Mouse (Mus musculus) heart, postnatal 0 days (tissue): ENCODE results near the gene Gadd45a. TPM values are rescaled to one million over a fixed set of nuclear protein-coding genes. Genes with fewer than 3 reads are reported as not detected.

Source experiments
- ATAC-seq: fragments of 200-750 bp; cut with Nextera tagmentation; 2 replicates; pipeline ENCODE4 v1.8.0; 2017; ENCODE audit warnings: low read depth, moderate number of reproducible peaks, moderate library complexity; ENCODE audit not compliant: insufficient read depth
- DNase-seq: peaks from one replicate; pipeline ENCODE4 v3.0.0-alpha.2; 2016; ENCODE audit warnings: low spot score
- H3K27ac ChIP-seq: fragments of 300-500 bp; sonication (generic); 2 replicates; pipeline ENCODE4 v1.5.1; 2014; ENCODE audit warnings: low read depth, mild to moderate bottlenecking
- H3K27me3 ChIP-seq: fragments of 300-500 bp; sonication (generic); 2 replicates; pipeline ENCODE4 v1.6.1; 2014; ENCODE audit warnings: low read length, mixed read lengths; ENCODE audit not compliant: control insufficient read depth, insufficient read depth
- H3K36me3 ChIP-seq: fragments of 300-500 bp; sonication (generic); replicated peaks from 2 replicates; pipeline ENCODE4 v1.6.1; 2014; ENCODE audit warnings: low read length, mixed read lengths; ENCODE audit not compliant: control insufficient read depth, insufficient read depth
- H3K4me1 ChIP-seq: fragments of 300-500 bp; sonication (generic); 2 replicates; pipeline ENCODE4 v1.6.1; 2014; ENCODE audit warnings: antibody characterized with exemption; ENCODE audit not compliant: control insufficient read depth, insufficient read depth
- H3K4me2 ChIP-seq: fragments of 300-500 bp; sonication (generic); 2 replicates; pipeline ENCODE4 v1.6.1; 2014; ENCODE audit warnings: low read depth, mild to moderate bottlenecking, low read length, moderate library complexity
- H3K4me3 ChIP-seq: fragments of 300-500 bp; sonication (generic); 2 replicates; pipeline ENCODE4 v1.5.1; 2014; ENCODE audit warnings: low read depth, low read length
- H3K9ac ChIP-seq: fragments of 300-500 bp; sonication (generic); replicated peaks from 2 replicates; pipeline ENCODE4 v1.6.1; 2014; ENCODE audit warnings: low read depth, low read length, mixed read lengths
- H3K9me3 ChIP-seq: fragments of 300-500 bp; sonication (generic); replicated peaks from 2 replicates; pipeline ENCODE4 v1.6.1; 2016; ENCODE audit warnings: low read length; ENCODE audit not compliant: control insufficient read depth
- CTCF ChIP-seq: IDR thresholded peaks from 2 replicates; pipeline ENCODE4 v1.5.1; 2016; ENCODE audit warnings: antibody characterized with exemption, control low read depth, low read depth
- EP300 ChIP-seq: IDR thresholded peaks from 2 replicates; pipeline ENCODE4 v1.6.1; 2016; ENCODE audit warnings: antibody characterized with exemption, low read depth
- WGBS: fragments of 180-500 bp; shearing (Covaris S2); extraction: QIAGEN DNeasy Blood & Tissue Kit; methylation state at CpG from one replicate; pipeline ENCODE4 v1.1.7; 2014; 5-methylcytosine and 5-hydroxymethylcytosine counted together
- polyA plus RNA-seq: library from polyadenylated mRNA; unstranded; fragments of >200 nt; fragmentation: Nextera tagmentation; extraction: Ambion mirVana; gene quantifications from 2 replicates; pipeline ENCODE4 v1.2.1, GENCODE M21; 2015
- total RNA-seq: library from RNA; depleted of rRNA; stranded (reverse); fragments of >200 nt; gene quantifications from 2 replicates; pipeline ENCODE4 v1.2.3, GENCODE M21; 2014; ENCODE audit warnings: low replicate concordance

Gene Gadd45a
- total and polyA plus RNA-seq, 2 experiments from 2014 or later = 13.2 to 14.5 TPM

GRCm38 (mm10) chr6:67069800-67070315 lies 32.6 kb upstream of the Gadd45a start:
- no peak overlapping the region for H3K9ac ChIP-seq
- H3K4me2 ChIP-seq = no peak overlapping the region
- H3K9me3 ChIP-seq = no peaks in the 10 kb centered on the region
- WGBS = 56% methylated on average over 9 of the region's 9 CpGs
- H3K36me3 ChIP-seq = no peaks in the 10 kb centered on the region
- no peak overlapping the region for H3K27ac ChIP-seq
- ATAC-seq (no peak), DNase-seq (no peak)
- TF ChIP-seq CTCF = no peak
- TF ChIP-seq EP300 = no peak
- H3K4me1 ChIP-seq = 0 out of 2 replicates have a peak, but pooled peaks cover 4% of the 10 kb centered on the region
- no peaks in the 10 kb centered on the region for H3K27me3 ChIP-seq
- no peak overlapping the region for H3K4me3 ChIP-seq

GRCm38 (mm10) chr6:67069219-67069762 lies 32.0 kb upstream of the Gadd45a start:
- Histone ChIP-seq H3K27ac (no peak overlapping the region), H3K9me3 (no peaks in the 10 kb centered on the region), H3K4me1 (0 out of 2 replicates have a peak, but pooled peaks cover 4% of the 10 kb centered on the region), H3K4me2 (no peak overlapping the region), H3K4me3 (no peak overlapping the region), H3K9ac (no peak overlapping the region), H3K36me3 (no peaks in the 10 kb centered on the region), H3K27me3 (no peaks in the 10 kb centered on the region)
- no peak for DNase-seq
- TF ChIP-seq CTCF = no peak
- no peak for TF ChIP-seq EP300
- WGBS = 70% methylated on average over 8 of the region's 8 CpGs
- ATAC-seq = no peak

- no peaks in the 10 kb centered on the region for H3K27me3 ChIP-seq
- ATAC-seq (no peak), DNase-seq (no peak)
- H3K4me1 ChIP-seq = no peaks in the 10 kb centered on the region
- no peak overlapping the region for H3K4me3 ChIP-seq
- H3K27ac ChIP-seq = no peak overlapping the region
- H3K4me2 ChIP-seq = no peak overlapping the region
- WGBS = 74% methylated on average over 5 of the region's 5 CpGs
- no peaks in the 10 kb centered on the region for H3K36me3 ChIP-seq
- TF ChIP-seq EP300 (no peak), CTCF (no peak)
- no peak overlapping the region for H3K9ac ChIP-seq
- H3K9me3 ChIP-seq = no peaks in the 10 kb centered on the region
Observed at GRCm38 (mm10) chr6:67060057-67060456, 22.8 kb upstream of the Gadd45a start.

- no peaks in the 10 kb centered on the region for H3K4me1 ChIP-seq
- no peaks in the 10 kb centered on the region for H3K36me3 ChIP-seq
- H3K4me3 ChIP-seq = no peak overlapping the region
- DNase-seq = no peak
- H3K4me2 ChIP-seq = no peak overlapping the region
- no peak overlapping the region for H3K27ac ChIP-seq
- TF ChIP-seq EP300 (no peak), CTCF (no peak)
- no peak for ATAC-seq
- no peaks in the 10 kb centered on the region for H3K27me3 ChIP-seq
- H3K9me3 ChIP-seq = no peaks in the 10 kb centered on the region
- no peak overlapping the region for H3K9ac ChIP-seq
- WGBS = 62% methylated on average over 7 of the region's 7 CpGs
Observed at GRCm38 (mm10) chr6:67057991-67058696, 20.9 kb upstream of the Gadd45a start.

GRCm38 (mm10) chr6:67057574-67057973 lies 20.3 kb upstream of the Gadd45a start:
- Histone ChIP-seq H3K27ac (no peak overlapping the region), H3K4me1 (no peaks in the 10 kb centered on the region), H3K9me3 (no peaks in the 10 kb centered on the region), H3K4me2 (no peak overlapping the region), H3K9ac (no peak overlapping the region), H3K27me3 (no peaks in the 10 kb centered on the region), H3K36me3 (no peaks in the 10 kb centered on the region), H3K4me3 (no peak overlapping the region)
- WGBS = 77% methylated on average over 5 of the region's 5 CpGs
- ATAC-seq = no peak
- no peak for DNase-seq
- TF ChIP-seq EP300 (no peak), CTCF (no peak)
